Mouse (Mus musculus) cerebellum, adult 9-10 months (tissue): Measurements from ENCODE around the gene Map4k4.
A peak's percentile ranks its signal among the peaks of the same experiment; 100 is the strongest.

ENCODE experiments used
- DNase-seq: peaks from one replicate; pipeline ENCODE4 v3.0.0; 2022

Gene Map4k4

DNA sequence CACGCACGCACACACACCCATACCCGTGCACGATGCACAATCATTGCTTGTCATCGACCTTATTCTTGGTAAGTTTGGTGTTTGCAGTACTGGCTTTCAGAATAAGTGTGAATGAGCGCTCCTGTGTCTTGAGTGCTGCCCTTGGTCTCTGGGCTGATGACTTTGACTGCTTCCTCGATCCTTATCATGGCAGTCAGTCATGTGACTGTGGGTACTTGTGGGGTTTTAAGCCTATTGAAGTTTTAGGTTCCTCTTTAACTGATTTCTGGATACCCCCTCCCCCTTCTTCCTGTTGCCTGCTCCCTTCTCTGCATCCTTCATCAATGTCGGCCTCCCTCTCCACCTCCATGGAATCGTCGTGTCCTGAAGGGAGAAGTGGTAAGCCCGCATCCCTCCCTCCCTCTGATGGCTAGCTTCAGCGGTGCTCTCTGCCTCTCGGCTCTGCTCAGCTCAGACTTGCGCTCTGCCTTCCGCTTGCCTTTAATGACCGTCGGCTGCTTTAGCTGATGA is 107.3 kb downstream of the Map4k4 start:
- no peak for DNase-seq

DNA sequence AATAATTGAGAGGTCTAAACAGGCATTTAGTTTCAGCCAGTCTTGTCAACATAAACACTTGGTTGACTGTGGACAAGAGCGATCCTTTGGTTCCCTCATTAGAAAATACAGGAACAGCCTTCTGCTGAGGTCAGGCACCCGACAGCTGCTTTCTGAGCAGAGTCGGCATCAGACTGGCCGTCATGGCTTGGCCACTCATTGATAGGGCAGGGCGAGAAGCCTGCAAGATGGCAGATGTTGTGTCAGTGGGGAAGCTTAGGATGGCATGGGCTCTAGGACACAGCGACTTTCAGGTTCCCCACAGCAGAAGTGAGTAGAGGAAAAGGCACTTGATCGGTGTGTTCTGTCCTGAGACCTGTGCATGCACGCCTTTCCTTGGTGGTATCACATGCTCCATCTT is 112.0 kb downstream of the Map4k4 start:
- DNase-seq, result no peak

GRCm38 (mm10) chr1:40015066-40015678 is 114.5 kb downstream of the Map4k4 start:
- DNase-seq, result peak; percentile 84

DNA sequence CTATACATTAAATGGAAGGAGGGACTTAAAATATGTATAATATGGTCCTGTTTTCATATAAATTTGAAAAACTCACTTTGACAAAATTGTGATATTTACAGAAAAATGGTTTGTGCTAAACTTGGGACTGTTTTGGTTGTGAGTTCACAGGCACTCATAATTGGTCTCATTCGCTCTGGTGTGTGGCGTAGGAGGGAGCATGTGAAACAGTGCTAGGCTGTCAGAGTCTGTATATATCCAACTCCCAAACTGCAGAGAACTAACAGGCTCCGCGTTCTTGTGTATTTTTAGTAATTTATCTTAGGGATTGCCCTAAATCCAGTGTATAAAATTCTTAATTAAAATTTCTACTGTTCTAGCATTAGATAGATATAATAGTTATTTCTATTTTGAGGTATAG is 120.9 kb downstream of the Map4k4 start:
- no peak for DNase-seq

DNA sequence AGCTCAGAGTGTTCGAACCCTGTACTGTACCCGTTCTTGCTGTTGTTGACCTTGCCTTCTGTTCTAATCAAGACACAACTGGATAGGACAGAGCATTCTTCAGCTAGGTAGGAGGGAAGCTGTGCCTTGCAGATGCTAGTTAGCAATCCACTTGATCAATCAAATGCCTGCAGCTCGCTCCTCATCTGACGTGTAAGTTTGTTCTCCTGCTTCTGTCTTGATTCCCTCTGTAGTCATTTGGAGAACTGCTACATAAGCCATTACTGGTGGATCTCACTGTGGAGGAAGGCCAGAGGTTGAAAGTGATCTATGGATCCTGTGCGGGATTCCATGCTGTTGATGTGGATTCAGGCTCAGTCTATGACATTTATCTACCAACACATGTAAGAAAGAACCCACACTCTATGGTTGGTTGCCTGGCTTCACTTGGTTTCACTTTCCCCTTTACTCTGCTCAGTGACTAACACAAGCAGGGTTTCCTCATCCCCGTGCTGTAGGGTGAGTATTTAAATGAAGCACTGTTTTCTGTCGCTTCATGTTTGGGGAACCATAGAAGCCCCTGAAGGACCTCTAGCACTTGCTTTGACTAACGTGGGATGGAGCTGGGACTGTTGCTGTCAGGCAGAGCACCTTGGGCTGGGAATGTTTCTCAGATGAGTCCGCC is 121.9 kb downstream of the Map4k4 start:
- no peak for DNase-seq

DNA sequence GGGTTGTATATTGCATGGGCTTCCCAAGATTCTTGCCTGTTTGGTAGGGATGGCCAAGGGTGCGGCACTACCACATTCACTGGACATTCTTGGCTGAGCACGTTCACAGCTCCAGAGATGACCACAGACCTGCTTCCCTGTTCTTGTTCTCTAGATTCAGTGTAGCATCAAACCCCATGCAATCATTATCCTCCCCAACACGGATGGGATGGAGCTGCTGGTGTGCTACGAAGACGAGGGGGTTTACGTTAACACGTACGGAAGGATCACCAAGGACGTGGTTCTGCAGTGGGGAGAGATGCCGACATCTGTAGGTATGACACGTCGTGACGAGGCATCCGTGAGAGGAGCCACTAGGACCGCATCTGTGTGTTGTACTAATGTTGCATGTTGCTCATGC is 122.5 kb downstream of the Map4k4 start:
- DNase-seq, result no peak

- no peak for DNase-seq
These were observed 123.0 kb downstream of the Map4k4 start for GRCm38 (mm10) chr1:40023748-40024147.

- no peak for DNase-seq
These were observed 124.0 kb downstream of the Map4k4 start for GRCm38 (mm10) chr1:40024554-40025320.

DNA sequence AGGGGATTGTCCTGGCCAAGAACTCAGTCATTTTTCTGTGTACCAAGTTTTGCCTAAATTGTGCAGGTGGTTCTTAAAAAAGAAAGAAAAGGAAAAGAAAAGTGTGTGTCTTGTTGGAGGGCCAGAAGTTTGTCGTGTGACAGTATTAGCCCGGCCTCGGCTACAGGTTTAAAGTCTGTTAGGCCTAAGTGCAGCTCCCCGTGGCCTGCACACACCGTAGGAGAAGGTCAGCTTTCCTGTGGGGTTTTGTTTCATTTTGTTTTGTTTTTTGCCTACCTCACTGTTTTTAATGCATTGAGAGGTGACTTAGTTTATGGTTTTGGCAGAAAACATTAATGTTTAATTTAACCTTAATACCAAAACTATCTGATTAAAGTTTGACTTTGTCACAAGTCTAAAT is 124.7 kb downstream of the Map4k4 start:
- no peak for DNase-seq

DNA sequence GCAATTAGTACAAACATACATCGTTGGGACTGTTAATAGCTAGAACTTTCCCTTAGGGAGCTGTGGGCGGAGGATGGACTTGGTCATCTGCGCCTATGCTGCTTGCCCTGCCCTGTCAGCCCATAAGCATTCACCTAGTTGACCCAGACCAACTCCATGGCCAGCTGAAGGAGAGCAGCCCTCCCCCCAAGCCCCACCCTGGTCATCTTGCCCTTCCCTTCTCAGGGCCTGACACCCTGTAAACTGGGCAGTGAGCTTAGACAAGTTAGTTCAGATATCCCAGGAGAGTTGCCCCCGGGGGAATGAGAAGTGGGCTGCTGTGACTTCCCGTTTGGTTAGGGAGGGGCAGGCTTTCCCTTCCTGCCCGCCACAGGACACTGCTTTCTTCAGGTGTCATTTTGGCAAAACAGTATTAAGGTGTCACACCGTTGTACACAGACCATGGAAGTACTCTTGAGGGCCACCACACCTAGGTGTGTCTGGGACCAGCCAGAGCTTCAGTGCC is 126.5 kb downstream of the Map4k4 start:
- DNase-seq, result no peak

GRCm38 (mm10) chr1:40028207-40028998 is 127.7 kb downstream of the Map4k4 start:
- no peak for DNase-seq

DNA sequence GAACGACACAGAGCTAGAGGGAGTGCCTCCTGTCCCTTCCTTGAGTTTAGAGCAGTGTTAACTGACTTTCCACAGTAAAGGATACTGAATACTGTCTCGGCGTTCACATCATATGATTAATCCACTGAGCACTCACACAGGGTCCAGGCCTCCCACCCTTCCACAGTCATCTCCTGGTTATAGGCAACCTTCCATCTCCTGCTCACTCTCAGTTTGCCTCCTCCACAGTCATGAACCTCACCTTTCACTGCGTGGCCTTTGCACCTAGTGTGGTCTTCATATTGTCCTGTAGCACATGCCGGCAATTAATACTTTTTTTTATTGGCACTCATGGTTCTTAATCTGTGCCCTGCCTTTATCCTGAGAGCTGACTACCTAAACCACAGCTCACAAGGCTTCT is 128.9 kb downstream of the Map4k4 start:
- DNase-seq, result no peak

- no peak for DNase-seq
These were observed 129.7 kb downstream of the Map4k4 start for GRCm38 (mm10) chr1:40030287-40030975.

DNA sequence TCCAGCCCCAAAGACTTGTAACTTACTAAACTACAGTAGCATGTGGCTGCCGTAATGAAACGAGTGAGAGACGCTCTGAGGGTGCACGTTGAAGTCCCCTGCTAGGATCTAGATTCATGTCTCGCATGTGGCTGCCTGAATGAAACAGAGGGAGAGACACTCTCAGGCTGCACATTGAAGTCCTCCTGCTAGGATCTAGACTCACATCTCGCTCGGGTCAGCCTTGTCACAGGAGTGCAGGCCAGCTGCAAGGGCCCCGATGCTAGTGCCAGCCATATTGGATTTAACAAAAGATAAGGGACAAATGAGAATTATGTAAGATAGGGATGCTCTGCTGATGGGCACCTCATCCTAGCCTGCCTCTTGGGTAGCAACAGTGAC is 130.3 kb downstream of the Map4k4 start:
- no peak for DNase-seq

- DNase-seq, result no peak
These were observed 130.9 kb downstream of the Map4k4 start for GRCm38 (mm10) chr1:40031626-40032025.

GRCm38 (mm10) chr1:40033315-40033714 is 132.6 kb downstream of the Map4k4 start:
- no peak for DNase-seq

DNA sequence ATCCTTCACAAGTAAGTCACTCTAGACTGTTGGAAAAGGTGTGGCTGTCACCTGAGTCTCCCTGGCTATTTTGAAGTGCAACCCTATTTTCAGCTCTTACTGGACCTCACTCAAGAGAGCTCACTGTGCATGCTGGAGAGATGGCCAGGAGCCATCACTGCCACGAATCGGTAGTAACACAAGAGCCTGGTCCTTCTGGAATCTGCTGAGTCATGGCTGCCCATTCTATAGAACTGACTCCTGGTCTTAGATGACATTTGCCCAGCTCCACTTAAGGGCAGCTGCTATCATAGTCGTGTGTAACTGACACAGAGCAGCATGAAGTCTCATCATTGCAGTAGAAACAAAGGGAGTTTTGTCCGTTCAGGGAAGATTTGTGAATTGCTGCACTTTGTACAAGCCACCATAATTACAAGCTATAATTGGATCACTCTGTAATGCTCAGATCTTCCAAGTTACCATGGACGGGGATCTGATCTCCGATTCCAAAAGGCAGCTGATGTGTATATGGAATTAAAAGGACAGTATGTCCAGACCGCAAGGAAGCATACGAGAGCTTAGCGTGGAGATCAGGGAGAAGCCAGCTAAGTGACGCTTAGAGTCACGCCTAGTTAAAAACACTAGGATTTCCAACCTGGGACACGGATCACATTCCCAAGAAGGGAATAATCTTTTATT is 133.2 kb downstream of the Map4k4 start:
- no peak for DNase-seq

DNA sequence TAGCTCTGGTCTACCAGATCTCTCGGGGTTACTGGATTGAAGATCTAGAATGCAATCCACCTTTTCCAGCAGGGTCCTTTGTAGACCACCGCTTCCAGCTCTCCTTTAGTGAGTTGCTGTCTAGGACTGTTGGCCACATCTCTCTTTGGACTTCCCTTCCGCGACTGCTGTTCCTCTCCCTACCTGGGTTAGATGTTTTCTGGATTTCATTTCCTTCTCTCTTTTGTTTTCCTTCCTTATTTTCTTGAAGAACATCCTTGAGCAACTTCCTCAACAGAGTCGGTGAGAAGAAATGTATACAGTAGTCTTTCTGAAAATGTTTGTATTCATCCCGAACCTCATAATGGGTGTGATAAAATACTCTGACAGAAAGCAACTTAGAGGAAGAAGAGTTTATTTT is 137.1 kb downstream of the Map4k4 start:
- DNase-seq, result no peak

GRCm38 (mm10) chr1:40045686-40046085 is 145.0 kb downstream of the Map4k4 start:
- no peak for DNase-seq

- no peak for DNase-seq
These were observed 145.9 kb downstream of the Map4k4 start for GRCm38 (mm10) chr1:40046600-40046999.

DNA sequence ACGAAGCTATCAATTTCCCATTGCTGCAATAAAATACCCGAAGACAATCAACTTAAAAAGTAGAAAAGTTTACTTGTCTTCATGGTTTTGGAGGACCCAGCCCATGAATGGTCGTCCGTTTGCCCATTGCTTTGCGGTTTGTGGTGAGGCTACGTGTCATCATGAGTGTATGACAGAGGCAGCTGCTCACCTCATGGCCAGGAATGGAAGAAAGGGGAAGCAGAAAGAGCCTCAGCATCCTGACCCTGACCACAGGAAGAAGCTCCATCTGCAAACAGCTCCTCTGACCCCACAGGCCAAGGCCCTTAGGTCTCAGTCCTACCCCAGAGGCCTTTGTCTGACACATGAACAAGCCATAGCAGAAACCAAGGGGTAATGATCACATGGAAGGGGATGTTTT is 150.4 kb downstream of the Map4k4 start:
- no peak for DNase-seq

GRCm38 (mm10) chr1:40052156-40052555 is 151.4 kb downstream of the Map4k4 start:
- DNase-seq, result no peak
